Mouse (Mus musculus): Measurements from ENCODE around the gene C530008M17Rik. TPM values are rescaled to one million over a fixed set of nuclear protein-coding genes. Genes with fewer than 3 reads are reported as not detected.

The C530008M17Rik gene
- total RNA-seq, 1 experiment from 2014 or later = 10.1 TPM

DNA sequence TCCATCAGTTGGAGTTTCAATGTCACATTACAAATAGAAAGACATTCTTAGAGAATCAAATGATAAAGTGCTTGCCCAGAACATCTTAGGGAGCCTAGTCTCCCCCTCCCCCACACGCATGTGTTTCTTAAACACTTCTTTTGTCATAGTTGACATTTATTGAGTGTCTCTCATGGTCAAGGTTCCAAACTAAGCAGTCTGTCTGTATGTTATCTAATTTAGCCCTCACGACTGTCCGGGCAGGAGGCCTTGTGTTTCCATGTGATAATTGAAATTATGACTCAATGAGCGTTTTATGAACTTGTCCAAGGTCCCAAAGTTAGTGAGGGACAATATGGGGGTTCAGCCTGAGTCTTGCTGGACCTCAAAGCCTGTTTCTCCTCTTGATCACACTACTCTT lies 5.0 kb downstream of the C530008M17Rik start:
- no peak for ATAC-seq (replicated peaks; ENCODE audit: low read depth, poor library complexity, severe bottlenecking)

DNA sequence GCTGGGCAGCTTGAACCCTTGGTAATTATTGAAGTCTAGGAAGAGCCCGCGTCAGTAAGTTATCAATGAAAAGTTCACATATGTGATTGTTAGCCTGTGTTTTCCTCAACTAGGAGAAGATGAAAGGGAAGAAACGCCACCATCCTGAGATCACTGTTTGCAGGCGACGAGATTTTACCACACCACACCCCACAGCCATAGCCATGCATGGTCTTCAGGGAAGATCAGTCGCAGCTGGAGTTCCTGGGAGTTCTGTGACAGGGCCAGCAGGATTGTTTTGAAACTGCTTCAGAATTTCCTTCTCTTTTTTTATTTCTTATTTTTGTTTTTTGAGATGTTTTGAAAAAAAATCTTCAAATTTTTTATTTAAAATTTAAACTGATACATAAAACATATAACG lies 8.6 kb downstream of the C530008M17Rik start:
- ATAC-seq (replicated peaks; ENCODE audit: low read depth, poor library complexity, severe bottlenecking) = no peak

DNA sequence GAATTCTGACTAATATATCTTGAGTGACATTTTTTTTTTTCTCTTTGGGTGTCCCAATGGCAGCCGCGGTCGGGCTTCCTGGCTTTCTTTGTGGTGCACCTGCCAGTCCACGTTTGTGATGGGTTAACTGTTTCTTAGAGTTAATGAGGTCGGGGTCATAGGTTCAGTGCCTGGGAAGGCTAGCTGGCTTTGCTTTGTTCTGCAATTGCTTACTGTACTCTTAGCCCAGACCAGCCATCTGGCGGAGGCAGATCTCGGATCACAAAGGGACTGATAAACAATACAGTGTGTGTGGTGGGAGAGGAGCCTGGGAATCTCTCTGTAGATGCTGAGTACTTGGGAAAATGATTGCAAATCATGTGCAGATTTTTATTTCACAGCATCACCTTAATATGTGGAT lies 9.1 kb downstream of the C530008M17Rik start:
- no peak for ATAC-seq (replicated peaks; ENCODE audit: low read depth, poor library complexity, severe bottlenecking)

DNA sequence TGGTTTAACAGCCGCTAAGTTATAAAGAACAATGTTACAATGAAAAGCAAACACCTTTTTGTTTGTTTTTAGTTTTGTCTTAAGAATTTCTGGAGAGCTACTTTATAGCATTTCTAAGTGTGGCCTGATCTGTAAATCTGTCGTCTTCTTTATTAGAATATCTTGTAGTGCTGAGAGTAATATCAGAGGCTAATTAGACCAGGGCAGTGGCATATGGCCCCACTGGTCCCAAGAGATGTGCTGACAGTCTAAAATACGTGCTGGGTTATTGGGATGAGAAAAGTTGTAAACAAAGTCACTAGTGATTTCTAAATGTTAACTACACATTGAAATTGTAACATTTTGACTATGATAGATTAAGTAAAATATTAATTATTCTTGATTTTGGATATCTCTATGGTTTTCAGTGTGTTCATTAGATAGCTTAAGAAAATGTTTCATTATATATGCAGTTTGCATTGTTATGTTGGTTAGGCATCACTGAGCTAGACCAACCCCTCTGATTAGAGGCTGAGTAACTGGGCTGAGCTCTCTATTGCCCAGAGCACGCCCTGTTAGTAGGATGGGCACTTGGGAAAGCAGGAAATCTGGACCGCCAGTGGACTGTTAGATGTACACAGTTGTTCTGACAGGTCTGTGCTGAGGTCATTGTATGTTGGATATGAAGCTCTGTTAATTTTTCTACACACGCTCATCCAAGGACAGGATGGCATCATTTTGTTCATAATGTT lies 9.9 kb downstream of the C530008M17Rik start:
- no peak for ATAC-seq (replicated peaks; ENCODE audit: low read depth, poor library complexity, severe bottlenecking)

DNA sequence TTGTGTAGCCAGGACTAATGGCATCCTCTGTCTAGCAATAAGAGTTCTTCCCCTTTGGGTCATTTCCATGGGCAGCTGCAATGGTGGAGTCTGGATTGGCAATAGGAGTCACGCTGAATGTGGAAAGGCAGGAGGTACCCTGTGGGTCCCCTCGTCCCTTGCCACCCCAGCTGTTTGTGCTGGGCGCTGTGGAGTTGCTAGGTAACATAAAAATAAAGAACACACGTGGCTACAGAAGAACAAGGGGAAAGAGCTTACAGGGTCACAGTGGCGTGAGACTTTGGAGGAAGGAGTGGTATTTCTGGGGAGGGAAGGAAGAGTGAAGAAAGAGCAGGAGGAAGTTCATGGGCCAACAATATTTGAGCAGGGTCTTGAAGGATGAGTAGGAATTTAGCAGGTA lies 11.8 kb downstream of the C530008M17Rik start:
- 0 out of 2 replicates have a peak, but pooled peaks have one; percentile 29 for ATAC-seq (replicated peaks; ENCODE audit: low read depth, poor library complexity, severe bottlenecking)

DNA sequence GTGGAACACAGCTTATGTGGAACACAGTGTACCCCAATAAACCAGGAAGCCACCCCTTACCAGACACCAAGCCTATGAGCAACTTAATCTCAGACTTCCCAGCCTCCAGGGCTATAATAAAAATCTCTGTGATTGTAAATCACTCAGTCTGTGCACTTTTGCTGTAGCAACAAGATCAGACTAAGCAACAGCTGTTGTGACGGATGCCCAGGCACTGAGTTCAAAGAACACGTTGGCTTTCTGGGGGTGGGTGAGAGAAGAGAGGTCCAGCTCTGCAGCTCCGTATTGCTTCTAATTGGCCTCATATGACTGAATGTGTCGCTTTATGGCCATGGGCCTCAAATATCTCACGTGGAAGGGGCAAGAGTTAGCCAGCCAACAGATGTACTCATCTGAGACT lies 12.2 kb downstream of the C530008M17Rik start:
- ATAC-seq (replicated peaks; ENCODE audit: low read depth, poor library complexity, severe bottlenecking) = no peak

DNA sequence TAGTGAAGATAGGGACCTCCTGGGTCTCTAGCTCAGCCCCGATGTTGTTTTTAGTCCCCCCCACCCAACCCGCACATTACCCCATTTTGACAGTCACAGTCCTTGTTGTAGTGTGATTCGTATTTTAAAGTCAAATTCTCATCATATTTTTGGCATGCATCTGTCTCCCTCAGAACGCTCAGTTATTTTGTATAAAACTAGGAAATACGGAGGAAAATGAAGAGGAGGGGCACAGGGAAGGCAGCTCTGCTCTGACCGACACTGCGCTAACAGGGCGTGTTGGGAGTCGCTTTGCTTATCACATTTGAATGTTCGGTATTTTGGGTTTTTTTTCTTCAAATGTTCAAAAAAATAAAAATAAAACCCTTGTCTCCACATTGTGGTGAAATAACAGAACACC lies 13.9 kb downstream of the C530008M17Rik start:
- ATAC-seq (replicated peaks; ENCODE audit: low read depth, poor library complexity, severe bottlenecking) = no peak

DNA sequence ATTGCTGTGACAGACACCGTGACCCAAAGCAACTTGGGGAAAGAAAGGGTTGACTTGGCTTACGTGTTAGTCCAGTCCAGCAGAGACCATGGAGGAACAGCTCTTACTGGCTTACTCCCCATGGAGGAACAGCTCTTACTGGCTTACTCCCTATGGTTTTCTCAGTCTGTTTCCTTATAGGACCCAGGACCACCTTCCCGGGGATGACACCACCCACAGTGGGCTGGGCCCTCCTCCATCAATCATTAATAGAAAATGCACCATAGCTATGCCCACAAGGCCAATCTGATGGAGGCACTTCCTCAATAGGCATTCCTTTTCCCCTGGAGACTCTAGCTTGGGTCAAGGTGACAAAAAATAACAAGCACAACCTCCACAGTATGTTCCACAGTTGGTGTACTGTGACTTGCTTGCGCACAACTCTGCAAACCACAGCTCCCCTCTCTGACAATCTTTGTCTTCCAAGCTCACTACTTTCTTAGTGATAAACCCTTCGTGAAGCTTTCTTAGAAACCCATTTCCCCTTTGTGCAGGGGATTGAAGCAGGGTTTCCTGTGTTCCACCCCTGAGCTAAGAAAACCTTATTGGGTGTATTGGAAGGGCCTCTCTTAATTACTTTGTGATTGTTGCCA lies 17.8 kb downstream of the C530008M17Rik start:
- ATAC-seq (replicated peaks; ENCODE audit: low read depth, poor library complexity, severe bottlenecking) = no peak

DNA sequence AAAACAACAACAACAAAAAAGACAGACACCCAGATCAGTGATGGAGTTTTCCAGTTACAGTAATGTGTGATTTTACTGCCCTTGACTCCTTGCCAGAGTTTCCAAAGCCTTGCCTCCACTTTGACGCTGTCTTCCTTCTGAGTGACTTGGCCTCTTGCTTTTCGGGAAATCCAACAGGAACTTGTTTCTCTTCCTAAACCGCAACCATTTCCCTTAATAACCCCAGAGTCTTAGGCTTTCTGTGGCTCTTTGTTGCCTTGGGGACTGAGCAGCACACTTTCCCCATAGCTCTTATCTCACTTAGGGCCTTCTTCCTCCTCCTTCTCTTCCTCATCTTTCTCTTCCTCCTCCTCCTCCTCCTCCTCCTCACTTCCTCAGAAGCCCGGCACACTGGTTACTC lies 19.1 kb downstream of the C530008M17Rik start:
- ATAC-seq (replicated peaks; ENCODE audit: low read depth, poor library complexity, severe bottlenecking) = peak; percentile 92

DNA sequence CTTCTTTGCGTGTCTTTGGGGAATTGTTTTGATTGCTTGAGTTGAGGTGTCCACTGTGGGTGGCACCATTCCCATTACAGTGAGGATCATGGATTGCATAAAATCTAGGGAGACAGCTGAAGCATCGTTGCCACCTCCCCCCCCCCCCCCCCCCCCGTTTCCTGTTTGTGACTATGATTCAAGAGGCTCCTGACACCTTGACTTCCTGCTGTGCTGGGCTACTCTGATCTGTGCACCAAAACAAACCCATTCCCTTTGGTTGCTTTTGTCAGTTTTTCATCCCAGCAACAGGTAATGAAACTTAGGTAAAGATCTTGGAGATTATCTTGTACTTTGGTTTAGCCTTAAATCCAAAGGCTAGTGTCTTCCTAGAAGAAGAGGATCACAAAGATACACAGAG lies 24.6 kb downstream of the C530008M17Rik start:
- ATAC-seq (replicated peaks; ENCODE audit: low read depth, poor library complexity, severe bottlenecking) = no peak

DNA sequence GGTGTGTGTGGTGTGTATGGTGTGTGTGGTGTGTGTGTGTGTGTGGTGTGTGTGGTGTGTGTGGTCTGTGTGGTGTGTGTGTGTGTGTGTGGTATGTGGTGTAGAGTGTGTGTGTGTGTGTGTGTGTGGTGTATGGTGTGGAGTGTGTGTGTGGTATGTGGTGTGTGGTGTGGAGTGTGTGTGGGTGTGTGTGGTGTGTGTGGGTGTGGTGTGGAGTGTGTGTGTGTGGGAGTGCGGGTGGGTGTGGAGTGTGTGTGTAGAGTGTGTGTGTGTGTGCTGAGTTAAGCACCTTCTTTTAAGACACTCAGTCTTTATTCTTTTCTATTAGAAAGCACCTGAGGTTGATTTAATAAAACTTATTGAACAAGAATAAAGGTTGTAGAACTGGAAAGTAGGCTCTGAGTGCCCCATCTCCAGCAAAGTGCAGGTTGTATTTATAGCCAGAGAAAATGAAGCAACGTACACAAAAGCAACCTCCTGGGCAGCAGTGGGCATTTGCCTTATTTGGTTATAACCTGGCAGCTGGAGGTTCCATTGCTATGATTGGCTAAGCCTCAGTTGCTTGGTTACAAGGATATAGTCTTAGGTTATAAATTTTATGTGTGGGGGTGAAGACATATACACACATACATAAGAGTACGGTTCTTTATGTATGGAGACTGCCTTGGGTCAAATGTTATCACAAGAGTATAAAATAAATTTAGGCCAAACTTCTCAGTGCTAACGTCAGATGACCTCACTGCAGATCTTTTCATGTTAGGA lies 25.8 kb downstream of the C530008M17Rik start:
- no peak for ATAC-seq (replicated peaks; ENCODE audit: low read depth, poor library complexity, severe bottlenecking)

DNA sequence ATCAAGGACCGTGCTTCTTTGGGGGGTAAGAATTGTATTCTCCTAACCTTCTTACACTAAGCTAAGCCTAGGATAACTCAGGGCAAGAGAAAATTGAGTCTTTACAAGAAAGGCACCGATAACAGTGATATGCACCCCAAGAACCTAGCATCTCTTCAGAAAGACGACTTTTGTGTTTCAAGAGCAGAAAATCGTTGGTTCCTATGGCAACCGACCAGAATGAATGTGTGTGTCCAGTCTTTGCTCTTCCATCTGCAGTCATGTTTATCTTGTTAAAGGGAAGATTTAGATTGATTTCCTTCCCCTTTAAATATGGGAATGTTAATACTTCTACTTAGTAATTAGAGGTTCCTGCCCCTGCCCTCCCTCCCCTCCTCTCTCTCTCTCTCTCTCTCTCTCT lies 27.1 kb downstream of the C530008M17Rik start:
- ATAC-seq (replicated peaks; ENCODE audit: low read depth, poor library complexity, severe bottlenecking) = no peak

DNA sequence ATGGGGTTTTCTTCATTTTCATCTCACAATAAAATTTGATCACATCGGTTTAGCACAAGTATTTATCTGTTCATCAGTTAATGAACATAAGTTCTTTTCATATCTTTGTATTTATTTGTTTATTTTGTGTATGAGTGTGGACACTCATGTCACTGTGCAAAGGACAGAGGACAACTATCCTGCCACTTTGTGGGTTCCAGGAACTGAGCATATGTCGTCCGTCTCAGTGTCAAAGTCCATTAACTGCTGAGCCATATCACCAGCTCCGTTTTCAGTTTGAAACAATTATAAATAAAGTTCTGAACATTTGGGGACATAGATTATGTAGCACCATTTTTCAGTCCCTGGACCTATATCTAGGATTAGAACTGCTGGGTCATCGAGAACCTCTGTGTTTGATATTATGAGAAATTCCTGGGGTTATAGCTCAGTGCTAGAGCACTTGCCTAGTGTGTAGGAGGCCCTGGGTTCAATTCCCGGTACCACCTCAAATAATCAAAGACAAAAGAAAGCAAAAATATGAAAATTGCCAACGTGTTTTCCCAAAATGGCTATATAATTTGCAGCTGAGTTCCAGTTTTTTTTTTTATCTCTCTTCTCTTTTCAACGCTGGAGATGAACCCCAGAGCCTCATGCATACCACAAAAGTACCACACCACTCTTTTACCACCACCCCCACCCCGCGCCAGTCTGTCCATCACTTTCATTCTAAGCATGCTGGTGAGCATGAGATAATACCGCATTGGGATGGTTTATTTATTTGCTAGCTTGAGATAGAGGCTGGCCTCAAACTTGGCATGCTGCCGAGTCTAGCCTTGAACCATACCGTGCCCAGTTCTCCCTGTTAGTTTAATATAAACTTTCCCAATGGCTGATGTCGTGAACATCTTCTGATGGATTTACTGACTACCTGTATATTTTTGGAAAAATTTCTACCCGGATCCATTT lies 28.6 kb downstream of the C530008M17Rik start:
- ATAC-seq (replicated peaks; ENCODE audit: low read depth, poor library complexity, severe bottlenecking) = peak; percentile 83

DNA sequence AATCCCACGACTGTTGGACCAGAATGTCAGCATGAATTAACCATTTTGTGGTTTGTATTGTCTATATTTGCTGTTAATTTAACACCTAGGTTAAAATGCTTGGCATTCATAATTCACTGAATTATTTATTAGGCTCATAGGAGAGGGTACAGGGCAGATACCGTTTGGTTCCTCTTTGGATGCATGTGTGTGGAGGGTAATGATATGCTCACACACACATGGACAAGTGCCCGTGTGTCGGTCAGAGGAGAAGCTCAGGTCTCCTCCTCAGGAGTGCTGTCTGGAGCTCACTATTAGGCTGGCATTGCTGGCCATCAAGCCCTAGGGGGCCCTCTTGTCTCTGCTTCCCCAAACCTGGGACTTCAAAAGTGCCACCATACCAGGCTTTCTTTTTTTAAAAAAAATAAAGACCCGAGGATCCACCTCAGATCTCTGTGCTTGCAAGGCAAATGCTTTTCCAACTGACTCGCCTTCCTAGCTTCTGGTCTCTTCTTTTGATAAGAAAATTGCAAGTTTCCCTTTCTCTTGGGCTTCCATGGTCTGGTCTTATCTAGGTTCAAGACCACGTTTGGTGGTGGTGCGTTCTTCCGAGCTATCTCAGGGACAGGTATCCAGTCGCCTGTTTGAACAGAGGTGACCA lies 31.8 kb downstream of the C530008M17Rik start:
- no peak for ATAC-seq (replicated peaks; ENCODE audit: low read depth, poor library complexity, severe bottlenecking)

DNA sequence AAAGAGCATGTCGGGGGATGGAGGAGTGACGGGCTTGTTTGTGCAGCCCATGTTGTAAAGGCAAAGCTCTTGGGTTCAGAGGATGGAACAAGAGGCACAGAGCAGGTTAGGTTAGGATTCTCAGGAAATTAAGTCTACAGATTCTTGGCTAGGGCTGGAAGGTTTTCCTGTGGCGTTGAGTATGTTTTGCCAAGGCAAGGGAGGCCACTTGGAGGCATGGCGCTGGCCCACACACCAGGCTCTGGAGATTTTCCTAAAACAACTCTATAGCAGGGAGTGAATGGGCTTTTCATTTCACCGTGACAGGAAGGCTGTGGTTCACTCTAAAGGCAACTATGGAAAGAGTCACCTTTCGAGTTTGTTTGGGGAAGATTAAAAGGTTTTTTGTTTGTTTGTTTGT lies 32.3 kb downstream of the C530008M17Rik start:
- ATAC-seq (replicated peaks; ENCODE audit: low read depth, poor library complexity, severe bottlenecking) = no peak

DNA sequence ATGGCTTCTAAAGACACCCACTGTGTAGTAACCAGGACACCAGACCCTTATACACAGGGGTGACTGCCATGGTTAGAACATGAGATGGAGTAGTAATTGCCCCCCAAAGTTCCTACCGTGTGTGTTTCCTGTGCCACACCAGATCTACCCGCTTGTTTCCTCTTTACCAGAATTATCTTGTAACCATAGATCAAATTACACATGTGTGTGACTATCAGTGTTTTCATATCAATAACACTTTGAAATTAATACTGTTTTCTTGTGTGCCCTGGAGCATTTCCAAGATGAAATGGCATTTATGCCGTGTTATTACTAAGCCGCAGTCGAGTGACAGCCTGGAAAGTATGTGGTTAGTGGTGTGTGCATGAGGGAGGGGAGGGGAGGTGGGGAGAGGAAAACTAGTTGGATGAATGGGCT lies 33.9 kb downstream of the C530008M17Rik start:
- ATAC-seq (replicated peaks; ENCODE audit: low read depth, poor library complexity, severe bottlenecking) = peak; percentile 86

DNA sequence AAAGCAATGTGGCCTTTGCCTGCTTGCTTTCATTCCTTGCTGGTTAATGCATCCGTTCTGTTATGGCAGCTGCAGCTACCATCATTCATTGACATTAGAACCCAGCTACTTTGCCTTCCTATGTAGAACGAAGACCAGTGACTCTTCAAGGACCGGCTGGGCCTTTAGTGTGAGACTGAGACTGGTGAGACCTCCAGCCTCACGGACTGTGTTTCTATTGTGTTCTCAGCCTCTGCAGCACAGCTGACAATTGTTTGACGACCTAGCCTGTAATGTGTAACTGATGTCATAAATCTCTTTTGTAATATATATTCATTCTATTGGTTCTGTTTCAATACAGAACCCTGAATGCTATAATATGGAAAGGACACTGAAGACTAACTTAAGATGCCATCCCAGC lies 34.9 kb downstream of the C530008M17Rik start:
- ATAC-seq (replicated peaks; ENCODE audit: low read depth, poor library complexity, severe bottlenecking) = no peak

DNA sequence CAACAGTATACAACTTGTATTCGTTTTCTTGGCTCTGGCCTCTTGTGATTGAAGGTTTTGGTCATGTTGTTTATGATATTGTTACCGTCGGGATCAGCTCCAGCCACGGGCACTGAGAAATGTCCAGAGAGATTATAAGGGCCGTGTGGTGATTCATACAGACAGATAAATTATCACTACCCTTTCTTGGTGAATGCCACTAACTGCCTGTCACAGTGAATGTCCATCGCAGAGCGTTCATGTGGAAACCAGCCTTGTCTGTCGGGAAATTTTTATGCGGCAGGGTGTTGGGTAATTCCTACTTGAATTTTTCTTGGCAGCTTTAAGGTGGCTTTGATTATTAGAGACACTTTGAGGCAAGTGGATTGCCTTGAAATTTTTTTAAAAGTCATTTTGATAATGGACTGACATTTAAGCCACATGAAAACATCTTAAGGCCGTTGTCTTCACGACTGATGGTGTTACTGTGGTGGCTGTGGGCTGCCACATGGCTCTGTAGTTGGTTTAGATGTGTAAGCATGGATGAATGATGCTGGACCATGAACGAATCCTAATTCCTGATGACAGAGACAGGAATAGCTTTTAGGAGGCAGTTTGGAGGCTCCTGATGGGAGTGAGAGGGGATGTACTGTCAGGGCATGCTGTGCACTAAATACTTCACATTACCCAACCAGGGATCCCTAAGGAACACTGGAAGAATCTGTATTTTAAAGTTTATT lies 35.6 kb downstream of the C530008M17Rik start:
- no peak for ATAC-seq (replicated peaks; ENCODE audit: low read depth, poor library complexity, severe bottlenecking)

DNA sequence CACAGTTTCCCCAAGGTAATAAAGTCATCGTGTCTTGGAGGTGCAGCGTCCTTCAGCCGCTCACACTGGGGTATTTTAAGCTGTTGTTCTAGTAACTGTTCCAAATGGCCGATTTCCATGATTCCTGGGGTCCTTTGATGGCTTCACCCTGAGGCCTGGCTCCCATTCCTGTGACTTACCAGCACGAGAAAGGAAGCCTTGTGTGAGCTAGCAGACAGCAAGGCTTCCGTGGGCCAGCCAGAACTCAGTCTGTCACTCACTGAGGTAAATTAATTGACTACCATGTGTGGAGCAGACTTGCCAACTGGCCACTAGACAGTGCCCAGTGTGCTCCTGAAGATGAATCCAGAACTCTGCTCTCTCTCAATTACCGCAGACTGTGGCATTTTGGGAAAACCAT lies 41.2 kb downstream of the C530008M17Rik start:
- no peak for ATAC-seq (replicated peaks; ENCODE audit: low read depth, poor library complexity, severe bottlenecking)
